Mouse (Mus musculus) liver, postnatal 0 days (tissue): ENCODE results near the gene Ccdc9. TPM values are rescaled to one million over a fixed set of nuclear protein-coding genes. Genes with fewer than 3 reads are reported as not detected.
"Not testable (repeated sequence)": the region's sequence is repeated elsewhere in the genome, so short reads cannot be mapped to it uniquely, and the experiment has no call there.

Experiments used
- ATAC-seq: fragments of 200-750 bp; cut with Nextera tagmentation; 2 replicates; pipeline ENCODE4 v1.8.0; 2017; ENCODE audit warnings: mild to moderate bottlenecking, moderate library complexity
- DNase-seq: peaks from one replicate; pipeline ENCODE4 v3.0.0-alpha.2; 2016
- H3K27ac ChIP-seq: fragments of 300-500 bp; sonication (generic); 2 replicates; pipeline ENCODE4 v1.5.1; 2014; ENCODE audit warnings: antibody characterized with exemption, moderate library complexity, mild to moderate bottlenecking, low read depth
- H3K27me3 ChIP-seq: fragments of 300-500 bp; sonication (generic); 2 replicates; pipeline ENCODE4 v1.6.1; 2014; ENCODE audit warnings: low read length, control low read depth, mixed read lengths; ENCODE audit not compliant: insufficient read depth
- H3K36me3 ChIP-seq: fragments of 300-500 bp; sonication (generic); replicated peaks from 2 replicates; pipeline ENCODE4 v1.6.1; 2014; ENCODE audit warnings: mild to moderate bottlenecking, control low read depth, low read length, moderate library complexity, mixed read lengths; ENCODE audit not compliant: insufficient read depth
- H3K4me1 ChIP-seq: fragments of 300-500 bp; sonication (generic); 2 replicates; pipeline ENCODE4 v1.6.1; 2014; ENCODE audit warnings: antibody characterized with exemption, mild to moderate bottlenecking, control low read depth; ENCODE audit not compliant: insufficient read depth
- H3K4me2 ChIP-seq: fragments of 300-500 bp; sonication (generic); 2 replicates; pipeline ENCODE4 v1.6.1; 2014; ENCODE audit warnings: low read depth, mild to moderate bottlenecking, low read length, moderate library complexity, mixed read lengths
- H3K4me3 ChIP-seq: fragments of 300-500 bp; sonication (generic); 2 replicates; pipeline ENCODE4 v1.5.1; 2014; ENCODE audit warnings: low read depth, low read length
- H3K9ac ChIP-seq: fragments of 300-500 bp; sonication (generic); replicated peaks from 2 replicates; pipeline ENCODE4 v1.6.1; 2014; ENCODE audit warnings: mild to moderate bottlenecking, moderate library complexity
- H3K9me3 ChIP-seq: fragments of 300-500 bp; sonication (generic); 2 replicates; pipeline ENCODE4 v1.6.1; 2016; ENCODE audit warnings: mild to moderate bottlenecking, control low read depth, low read length, mixed read lengths
- CTCF ChIP-seq: sonication (generic); IDR thresholded peaks from 2 replicates; pipeline ENCODE4 v1.5.1; 2016; ENCODE audit warnings: antibody characterized with exemption, low read depth
- EP300 ChIP-seq: IDR thresholded peaks from 2 replicates; pipeline ENCODE4 v1.6.1; 2016; ENCODE audit warnings: antibody characterized with exemption, low read depth, mild to moderate bottlenecking
- WGBS: fragments of 180-500 bp; shearing (Covaris S2); extraction: QIAGEN DNeasy Blood & Tissue Kit; methylation state at CpG from one replicate; pipeline ENCODE4 v1.1.7; 2014; ENCODE audit not compliant: insufficient replicate concordance; 5-methylcytosine and 5-hydroxymethylcytosine counted together
- polyA plus RNA-seq: library from polyadenylated mRNA; unstranded; fragments of >200 nt; fragmentation: Nextera tagmentation; extraction: Ambion mirVana; gene quantifications from 2 replicates; pipeline ENCODE4 v1.2.1, GENCODE M21; 2015

Ccdc9 gene
- polyA plus RNA-seq, 1 experiment from 2014 or later: 5.7 TPM

GRCm38 (mm10) chr7:16265856-16266255 lies 20.7 kb downstream of the Ccdc9 start:
- Histone ChIP-seq H3K4me3 (no peak overlapping the region), H3K4me2 (no peak overlapping the region), H3K36me3 (no peaks in the 10 kb centered on the region), H3K4me1 (no peaks in the 10 kb centered on the region; the same call in 1 of the 2 replicates), H3K27me3 (no peaks in the 10 kb centered on the region), H3K9ac (no peak overlapping the region), H3K27ac (no peak overlapping the region), H3K9me3 (no peaks in the 10 kb centered on the region)
- 80% methylated on average over 11 of the region's 11 CpGs for WGBS
- ATAC-seq (no peak), DNase-seq (no peak)
- TF ChIP-seq CTCF: no peak
- no peak for TF ChIP-seq EP300

DNA sequence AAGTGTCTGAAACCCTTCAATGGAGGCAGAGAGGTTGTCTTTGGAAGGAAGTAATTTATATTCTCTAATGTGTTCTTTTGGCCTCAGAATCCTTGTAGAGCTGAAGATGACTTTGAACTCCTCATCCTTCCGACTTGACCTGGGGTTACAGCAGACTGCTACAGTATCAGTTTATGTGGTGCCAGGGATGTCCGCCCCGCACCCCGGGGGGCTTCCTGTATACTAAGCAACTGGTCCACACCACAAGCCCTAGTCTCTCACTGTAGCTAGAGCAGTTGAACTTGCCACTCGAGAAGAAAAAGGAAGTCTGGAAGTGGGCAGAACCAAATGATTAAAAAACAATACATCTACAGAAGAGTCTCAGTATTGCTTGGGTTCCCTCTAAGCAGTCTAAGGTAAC lies 22.8 kb downstream of the Ccdc9 start:
- no peak overlapping the region for H3K4me2 ChIP-seq
- ATAC-seq (no peak), DNase-seq (no peak)
- TF ChIP-seq CTCF (no peak), EP300 (no peak)
- no peaks in the 10 kb centered on the region for H3K9me3 ChIP-seq
- no peaks in the 10 kb centered on the region for H3K4me1 ChIP-seq
- no peak overlapping the region for H3K4me3 ChIP-seq
- no peaks in the 10 kb centered on the region for H3K27me3 ChIP-seq
- no peak overlapping the region for H3K9ac ChIP-seq
- 43% methylated on average over 5 of the region's 5 CpGs for WGBS
- no peaks in the 10 kb centered on the region for H3K36me3 ChIP-seq
- no peak overlapping the region for H3K27ac ChIP-seq

DNA sequence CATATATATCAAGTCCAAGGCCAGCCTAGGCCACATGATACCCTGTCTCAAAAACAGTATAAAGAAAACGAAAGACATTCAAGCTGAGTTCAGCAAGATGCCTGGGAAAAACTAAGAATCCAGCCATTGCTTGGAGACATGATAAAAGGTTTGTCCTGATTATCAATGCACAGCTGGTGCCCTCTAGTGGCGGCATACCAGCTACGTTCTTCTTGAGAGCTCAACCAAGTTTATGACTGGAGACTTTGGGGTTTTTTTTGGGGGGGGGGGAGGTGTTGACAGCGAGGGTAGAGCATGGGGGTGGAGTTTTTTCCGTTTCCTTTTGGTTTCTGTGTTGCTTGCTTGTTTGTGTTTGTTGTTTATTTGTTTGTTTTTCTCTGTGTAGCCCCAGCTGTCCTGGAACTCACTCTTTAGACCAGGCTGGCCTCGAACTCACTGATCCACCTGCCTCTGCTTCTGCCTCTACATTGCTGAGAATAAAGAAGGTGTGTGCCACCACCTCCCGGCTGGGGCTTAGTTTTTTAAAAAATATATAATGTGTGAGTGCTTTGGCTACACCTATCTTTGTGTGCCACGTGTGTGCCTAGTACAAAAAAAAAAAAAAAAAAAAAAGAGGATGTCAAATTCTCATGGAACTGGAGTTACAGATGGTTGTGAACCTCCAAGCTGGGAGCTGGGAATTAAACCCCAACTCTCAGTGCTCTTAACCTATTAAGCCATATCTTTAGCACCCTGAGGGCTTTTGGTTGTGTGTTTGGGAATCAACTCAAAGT lies 23.4 kb downstream of the Ccdc9 start:
- Histone ChIP-seq H3K4me3 (no peak overlapping the region), H3K9me3 (no peaks in the 10 kb centered on the region), H3K4me1 (no peaks in the 10 kb centered on the region), H3K9ac (no peak overlapping the region), H3K36me3 (no peaks in the 10 kb centered on the region), H3K27ac (no peak overlapping the region), H3K4me2 (no peak overlapping the region), H3K27me3 (no peaks in the 10 kb centered on the region)
- TF ChIP-seq EP300: no peak
- TF ChIP-seq CTCF: peak; percentile 93
- DNase-seq (peak; percentile 88), ATAC-seq (peak; percentile 50; the same call in 1 of the 2 replicates)
- 19% methylated on average over 8 of the region's 8 CpGs for WGBS

- Histone ChIP-seq H3K9me3 (no peaks in the 10 kb centered on the region), H3K4me3 (no peak overlapping the region), H3K27ac (no peak overlapping the region; the same call in 1 of the 2 replicates), H3K4me2 (no peak overlapping the region), H3K4me1 (no peaks in the 10 kb centered on the region), H3K36me3 (no peaks in the 10 kb centered on the region), H3K27me3 (no peaks in the 10 kb centered on the region), H3K9ac (no peak overlapping the region)
- 37% methylated on average over 1 of the region's 1 CpGs for WGBS
- ATAC-seq (peak; percentile 19; the same call in 1 of the 2 replicates), DNase-seq (no peak)
- TF ChIP-seq EP300 (no peak), CTCF (no peak)
Observed at GRCm38 (mm10) chr7:16261097-16261496, 25.5 kb downstream of the Ccdc9 start.

GRCm38 (mm10) chr7:16259110-16259590 lies 27.4 kb downstream of the Ccdc9 start, which contains the start of gene C5ar1:
TSS of gene C5ar1 (minus strand) at chr7:16259540.
- 0 out of 2 replicates have a peak within 1 kb of the TSS, but pooled peaks have one; percentile 6 for H3K9ac ChIP-seq
- 64% methylated on average over 5 of the region's 5 CpGs for WGBS
- H3K4me3 ChIP-seq: peak within 1 kb of the TSS; percentile 35
- peak within 1 kb of the TSS; percentile 29; the same call in 1 of the 2 replicates for H3K4me2 ChIP-seq
- H3K36me3 ChIP-seq: no peaks in the 10 kb centered on the region
- TF ChIP-seq EP300: no peak
- TF ChIP-seq CTCF: no peak
- peaks cover 1% of the 10 kb centered on the region; the same call in 1 of the 2 replicates for H3K4me1 ChIP-seq
- H3K27me3 ChIP-seq: no peaks in the 10 kb centered on the region
- no peak for ATAC-seq
- no peak for DNase-seq
- H3K9me3 ChIP-seq: no peaks in the 10 kb centered on the region
- peak within 1 kb of the TSS; percentile 74 for H3K27ac ChIP-seq

- H3K4me1 ChIP-seq: peaks cover 3% of the 10 kb centered on the region; the same call in 1 of the 2 replicates
- TF ChIP-seq EP300 (no peak), CTCF (no peak)
- peak; percentile 52; the same call in 1 of the 2 replicates for ATAC-seq
- 0 out of 2 replicates have a peak overlapping the region, but pooled peaks have one; percentile 9 for H3K4me2 ChIP-seq
- H3K9ac ChIP-seq: no peak overlapping the region
- H3K4me3 ChIP-seq: peak overlapping the region; percentile 35
- H3K27me3 ChIP-seq: no peaks in the 10 kb centered on the region
- DNase-seq: no peak
- 64% methylated on average over 11 of the region's 11 CpGs for WGBS
- H3K36me3 ChIP-seq: no peaks in the 10 kb centered on the region
- peak overlapping the region; percentile 74 for H3K27ac ChIP-seq
- H3K9me3 ChIP-seq: no peaks in the 10 kb centered on the region
Observed at GRCm38 (mm10) chr7:16257830-16258229, 28.8 kb downstream of the Ccdc9 start.

DNA sequence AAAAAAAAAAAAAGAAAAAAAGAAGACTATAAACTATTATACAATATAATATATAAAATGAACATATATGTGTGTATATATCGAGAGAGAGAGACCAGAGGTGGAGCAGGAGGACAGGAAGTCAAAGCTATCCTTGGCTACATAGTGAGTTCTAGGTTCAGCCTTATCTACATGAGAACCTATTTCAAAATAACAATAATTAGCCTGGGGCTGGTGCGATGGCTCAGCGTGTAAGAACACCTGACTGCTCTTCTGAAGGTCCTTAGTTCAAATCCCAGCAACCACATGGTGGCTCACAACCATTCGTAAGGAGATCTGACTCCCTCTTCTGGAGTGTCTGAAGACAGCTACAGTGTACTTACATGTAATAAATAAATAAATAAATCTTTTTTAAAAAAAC lies 30.6 kb downstream of the Ccdc9 start:
- DNase-seq, H3K4me1 ChIP-seq, H3K4me3 ChIP-seq, ATAC-seq, H3K36me3 ChIP-seq, H3K27ac ChIP-seq, H3K9me3 ChIP-seq, H3K27me3 ChIP-seq, H3K9ac ChIP-seq, H3K4me2 ChIP-seq: not testable (repeated sequence)
- 77% methylated on average over 4 of the region's 4 CpGs for WGBS
